Mouse (Mus musculus): ENCODE data around the gene Hcar2.

- TF ChIP-seq CTCF (IDR thresholded peaks at IDR 0.05; ENCODE audit: control insufficient read depth, insufficient read depth, insufficient replicate concordance, low read depth, low read length) (no peak), POLR2A (IDR thresholded peaks at IDR 0.05; ENCODE audit: control insufficient read depth, low read depth, low read length) (peak; percentile 88; the same call in 1 of the 2 replicates)
Measured at GRCm38 (mm10) chr5:123891669-123892068, 26.4 kb upstream of the Hcar2 start.
